8 mouse cellular contexts compared by ENCODE assay signal in genomic region chr11:120990126-120990781, GRCm38 (mm10). TPM values are rescaled to one million over a fixed set of nuclear protein-coding genes. Genes with fewer than 3 reads are reported as not detected.
DNase-seq lines count a peak whose midpoint lies in the region; ATAC-seq lines count a peak whose summit lies in the region.

No protein-coding gene starts in this region.

- 0 out of 2 replicates have a peak, but pooled peaks cover 2% of the 10 kb centered on the region for H3K36me3 ChIP-seq in forebrain, embryonic 16.5 days (ENCODE audit: control insufficient read depth, insufficient read depth)
- H3K36me3 ChIP-seq in hindbrain, embryonic 15.5 days, result peaks cover 10% of the 10 kb centered on the region; the same call in 1 of the 2 replicates
- H3K36me3 ChIP-seq in liver, embryonic 12.5 days, result peaks cover 31% of the 10 kb centered on the region

- peak overlapping the region; percentile 92 for H3K4me3 ChIP-seq in forebrain, embryonic 16.5 days (replicated peaks; ENCODE audit: low read length)
- peak overlapping the region; percentile 100 for H3K4me3 ChIP-seq in hindbrain, embryonic 15.5 days
- H3K4me3 ChIP-seq in liver, embryonic 12.5 days, result peak overlapping the region; percentile 100

- H3K27me3 ChIP-seq in forebrain, embryonic 16.5 days (replicated peaks; ENCODE audit: control insufficient read depth, insufficient read depth, low read length), result no peaks in the 10 kb centered on the region
- H3K27me3 ChIP-seq in hindbrain, embryonic 15.5 days, result no peaks in the 10 kb centered on the region
- no peaks in the 10 kb centered on the region for H3K27me3 ChIP-seq in liver, embryonic 12.5 days (replicated peaks)

- H3K4me1 ChIP-seq in forebrain, embryonic 16.5 days (replicated peaks; ENCODE audit: control insufficient read depth, insufficient read depth, low read length), result peaks cover 38% of the 10 kb centered on the region
- H3K4me1 ChIP-seq in hindbrain, embryonic 15.5 days (replicated peaks), result peaks cover 65% of the 10 kb centered on the region
- H3K4me1 ChIP-seq in liver, embryonic 12.5 days, result peaks cover 80% of the 10 kb centered on the region

- under 1% methylated on average over 25 of the region's 35 CpGs for WGBS in forebrain, embryonic 16.5 days
- WGBS in hindbrain, embryonic 15.5 days, result 0% methylated on average over 25 of the region's 35 CpGs
- 2% methylated on average over 30 of the region's 35 CpGs for WGBS in liver, embryonic 12.5 days (ENCODE audit: insufficient replicate concordance)

- H3K4me2 ChIP-seq in forebrain, embryonic 16.5 days (ENCODE audit: low read length), result peak overlapping the region; percentile 97
- peak overlapping the region; percentile 87 for H3K4me2 ChIP-seq in hindbrain, embryonic 15.5 days
- peak overlapping the region; percentile 89 for H3K4me2 ChIP-seq in liver, embryonic 12.5 days

- H3K9ac ChIP-seq in forebrain, embryonic 16.5 days (replicated peaks; ENCODE audit: low read depth, low read length), result peak overlapping the region; percentile 100
- H3K9ac ChIP-seq in hindbrain, embryonic 15.5 days, result peak overlapping the region; percentile 99
- peak overlapping the region; percentile 100 for H3K9ac ChIP-seq in liver, embryonic 12.5 days

- peak; percentile 32 for ATAC-seq in forebrain, embryonic 16.5 days
- ATAC-seq in hindbrain, embryonic 15.5 days (ENCODE audit: low FRiP score, low read depth), result peak; percentile 46; the same call in 1 of the 2 replicates
- peak; percentile 72 for ATAC-seq in liver, embryonic 12.5 days
- ATAC-seq in monocyte, adult 5-6 weeks (replicated peaks; ENCODE audit: insufficient number of reproducible peaks, low FRiP score, low TSS enrichment, poor library complexity, severe bottlenecking), result peak; percentile 44

- H3K9me3 ChIP-seq in forebrain, embryonic 16.5 days (ENCODE audit: control insufficient read depth, low read length), result no peaks in the 10 kb centered on the region
- H3K9me3 ChIP-seq in hindbrain, embryonic 15.5 days, result no peaks in the 10 kb centered on the region
- no peaks in the 10 kb centered on the region for H3K9me3 ChIP-seq in liver, embryonic 12.5 days (replicated peaks)

- H3K27ac ChIP-seq in forebrain, embryonic 16.5 days (ENCODE audit: low read length), result peak overlapping the region; percentile 93
- H3K27ac ChIP-seq in hindbrain, embryonic 15.5 days (replicated peaks), result peak overlapping the region; percentile 96
- peak overlapping the region; percentile 97 for H3K27ac ChIP-seq in liver, embryonic 12.5 days

- DNase-seq in right cerebral cortex, postnatal 10 days (ENCODE audit: low spot score in 2 of 2), result peak; percentile 47 to 48
- no peak for DNase-seq in right cerebral cortex, adult 2 months (ENCODE audit: low spot score in 2 of 2)
- DNase-seq in cerebellum, adult 18-20 months, result peak; percentile 30 to 36
- DNase-seq in thymus, postnatal 10 days (ENCODE audit: low spot score in 2 of 2), result peak; percentile 25 to 37

RNA-seq across cellular contexts. Expression of gene Csnk1d, which starts 0.9 kb away (rescaled TPM):
- polyA plus RNA-seq in forebrain, embryonic 16.5 days (2015; fragmentation: Nextera tagmentation; extraction: Ambion mirVana), result 146 and 149 TPM in 2 replicates
- polyA plus RNA-seq in hindbrain, embryonic 15.5 days (2015; fragmentation: Nextera tagmentation; extraction: Ambion mirVana), result 147 and 149 TPM in 2 replicates
- polyA plus RNA-seq in liver, embryonic 12.5 days (2016; fragmentation: Nextera tagmentation; extraction: Ambion mirVana), result 58.4 and 61.1 TPM in 2 replicates
- total RNA-seq in monocyte, adult 5-6 weeks (2017), result 139 to 159 TPM (median 146 TPM) in 3 replicates

RNA-seq across cellular contexts. Expression of gene Slc16a3, which starts 42.0 kb away (rescaled TPM):
- 7.7 and 9.5 TPM in 2 replicates for polyA plus RNA-seq in forebrain, embryonic 16.5 days (2015; fragmentation: Nextera tagmentation; extraction: Ambion mirVana)
- polyA plus RNA-seq in hindbrain, embryonic 15.5 days (2015; fragmentation: Nextera tagmentation; extraction: Ambion mirVana), result 10.4 and 10.9 TPM in 2 replicates
- 166 and 170 TPM in 2 replicates for polyA plus RNA-seq in liver, embryonic 12.5 days (2016; fragmentation: Nextera tagmentation; extraction: Ambion mirVana)
- total RNA-seq in monocyte, adult 5-6 weeks (2017), result 74.0 to 101 TPM (median 95.1 TPM) in 3 replicates

RNA-seq across cellular contexts. Expression of gene Cd7, which starts 49.0 kb away (rescaled TPM):
- polyA plus RNA-seq in forebrain, embryonic 16.5 days (2015; fragmentation: Nextera tagmentation; extraction: Ambion mirVana), result not detected in 2 replicates
- not detected in 2 replicates for polyA plus RNA-seq in hindbrain, embryonic 15.5 days (2015; fragmentation: Nextera tagmentation; extraction: Ambion mirVana)
- 0.33 and 0.54 TPM in 2 replicates for polyA plus RNA-seq in liver, embryonic 12.5 days (2016; fragmentation: Nextera tagmentation; extraction: Ambion mirVana)
- total RNA-seq in monocyte, adult 5-6 weeks (2017), result 21.2 to 56.5 TPM (median 31.1 TPM) in 3 replicates

RNA-seq across cellular contexts. Expression of gene Ccdc57, which starts 57.6 kb away (rescaled TPM):
- polyA plus RNA-seq in forebrain, embryonic 16.5 days (2015; fragmentation: Nextera tagmentation; extraction: Ambion mirVana), result 7.3 and 8.8 TPM in 2 replicates
- 5.7 and 6.1 TPM in 2 replicates for polyA plus RNA-seq in hindbrain, embryonic 15.5 days (2015; fragmentation: Nextera tagmentation; extraction: Ambion mirVana)
- polyA plus RNA-seq in liver, embryonic 12.5 days (2016; fragmentation: Nextera tagmentation; extraction: Ambion mirVana), result 2.9 and 3.2 TPM in 2 replicates
- total RNA-seq in monocyte, adult 5-6 weeks (2017), result 0.39 to 0.57 TPM in 2 of 3 replicates, not detected in the other

Comparison
In these comparisons a context has a peak if more than half of its experiments do, and no peak if none do; other contexts are left out.
1. DNase-seq: peak in right cerebral cortex, postnatal 10 days (2 of 2), cerebellum, adult 18-20 months (2 of 2) and thymus, postnatal 10 days (2 of 2); none in right cerebral cortex, adult 2 months (0 of 2).
2. RNA of gene Slc16a3, which starts 42.0 kb away (polyA plus RNA-seq): 166 to 170 TPM in liver, embryonic 12.5 days; 10.4 to 10.9 TPM in hindbrain, embryonic 15.5 days and 7.7 to 9.5 TPM in forebrain, embryonic 16.5 days; every median in the first group is over 10 times any median in the second.
3. Peak in every context shown above with its lines, with median percentiles within 50 percentile points of each other: ATAC-seq, H3K27ac ChIP-seq, H3K4me2 ChIP-seq, H3K4me3 ChIP-seq and H3K9ac ChIP-seq.